Mouse (Mus musculus): ENCODE measurements at regions not wholly inside any gene's neighbourhood (a gene's known extent, or its start where the extent isn't known, plus 50 kb on each side); places are given as distances from the start of the nearest gene placed in this dataset.
A peak's percentile ranks its signal among the peaks of the same experiment; 100 is the strongest.

DNA sequence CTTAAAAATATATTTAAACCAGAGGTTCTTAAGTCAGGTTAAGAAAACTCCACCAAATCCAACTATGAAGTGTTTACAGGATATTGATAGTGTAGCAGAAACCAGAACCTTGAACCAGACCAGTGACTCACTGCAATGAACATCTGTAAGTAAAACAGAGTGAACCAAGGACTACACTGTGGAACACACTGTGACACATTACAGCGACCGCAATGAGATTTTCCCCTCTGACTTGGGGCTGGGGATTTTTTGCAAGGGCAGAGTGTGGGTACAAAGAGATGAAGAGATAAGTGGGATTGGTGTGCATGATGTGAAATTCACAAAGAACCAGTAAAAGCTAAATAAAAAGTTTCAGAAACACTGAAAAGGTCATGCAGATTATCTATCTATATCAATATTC, 73.0 kb upstream of the Nrn1 start:
- peak; percentile 87 for ATAC-seq

DNA sequence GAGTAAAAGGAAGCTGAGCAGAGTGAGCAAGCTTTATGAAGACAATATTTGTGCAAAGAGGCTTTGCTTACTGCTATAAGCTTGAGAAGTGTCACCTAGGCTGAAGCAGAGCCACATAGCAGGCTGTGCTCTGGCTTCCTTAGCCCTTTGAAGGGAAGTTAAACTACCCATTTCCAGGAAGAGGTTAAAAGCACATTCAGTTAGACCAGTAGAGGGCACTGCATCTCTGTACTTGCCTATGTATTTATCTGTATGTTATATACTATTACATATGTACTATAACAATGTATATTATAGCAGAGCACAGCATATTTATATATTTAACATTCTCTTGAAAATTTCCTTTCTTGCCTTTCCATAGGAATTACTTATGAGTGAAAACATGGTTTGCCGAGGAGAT, 54.4 kb upstream of the Nrn1 start:
- ATAC-seq = peak; percentile 69

Data from activated CD4-positive, CD25-positive, alpha-beta regulatory T cell, adult 4 months (primary cell).